Mouse (Mus musculus): ENCODE results near the gene Kcnn3. TPM values are rescaled to one million over a fixed set of nuclear protein-coding genes. Genes with fewer than 3 reads are reported as not detected.

Gene Kcnn3
- polyA plus RNA-seq, 1 experiment from 2014 or later: 9.6 TPM

GRCm38 (mm10) chr3:89521503-89521854, 1.5 kb downstream of the Kcnn3 start:
- H3K4me2 ChIP-seq: peak overlapping the region; percentile 96
- peak overlapping the region; percentile 45 for H3K4me3 ChIP-seq
- no peak for ATAC-seq (ENCODE audit: low FRiP score, low read depth)
- no peaks in the 10 kb centered on the region for H3K27me3 ChIP-seq
- H3K9me3 ChIP-seq: no peaks in the 10 kb centered on the region
- no peak overlapping the region for H3K27ac ChIP-seq (replicated peaks)
- H3K36me3 ChIP-seq: no peaks in the 10 kb centered on the region
- peak overlapping the region; percentile 56 for H3K9ac ChIP-seq
- 1% methylated on average over 7 of the region's 7 CpGs for WGBS
- peaks cover 68% of the 10 kb centered on the region for H3K4me1 ChIP-seq (replicated peaks)

DNA sequence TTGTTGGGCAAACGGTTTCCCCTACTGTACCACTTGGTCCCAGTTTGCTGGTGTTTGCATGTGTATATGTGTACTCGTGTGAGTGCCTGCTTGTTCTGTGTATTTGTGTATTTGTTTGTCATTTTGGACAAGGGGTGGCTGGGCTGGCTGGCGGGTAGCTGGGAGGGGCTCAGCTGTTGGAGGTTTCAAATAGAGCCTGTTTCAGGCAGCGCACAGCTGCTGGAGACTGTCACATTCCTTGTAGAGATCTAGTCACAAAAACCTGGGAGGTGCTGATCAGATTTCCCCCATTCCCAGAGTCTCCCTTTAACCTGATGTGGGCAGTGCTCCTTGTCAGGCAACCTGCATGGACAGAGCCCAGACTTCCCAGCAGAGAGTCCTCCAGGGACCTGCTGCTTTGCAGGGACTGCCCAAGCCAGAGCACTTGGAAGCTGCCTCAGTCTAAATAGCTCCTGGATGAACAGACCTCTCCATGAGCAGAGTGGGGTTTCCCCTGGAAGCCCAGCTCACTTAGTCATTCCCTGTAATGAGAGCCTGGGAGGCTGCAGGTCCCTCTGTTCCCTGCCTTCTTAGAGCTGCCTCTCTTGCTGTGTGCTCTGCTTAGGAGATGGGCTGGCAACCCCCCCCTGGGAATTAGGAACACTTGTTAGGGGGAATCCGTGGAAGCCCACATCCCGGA, 2.6 kb downstream of the Kcnn3 start:
- Histone ChIP-seq H3K4me3 (peak overlapping the region; percentile 45), H3K4me1 (replicated peaks) (peaks cover 75% of the 10 kb centered on the region), H3K9ac (peak overlapping the region; percentile 56), H3K4me2 (peak overlapping the region; percentile 96), H3K36me3 (no peaks in the 10 kb centered on the region), H3K27ac (replicated peaks) (peak overlapping the region; percentile 50), H3K27me3 (no peaks in the 10 kb centered on the region), H3K9me3 (no peaks in the 10 kb centered on the region)
- ATAC-seq (ENCODE audit: low FRiP score, low read depth): no peak
- WGBS: 31% methylated on average over 6 of the region's 6 CpGs

DNA sequence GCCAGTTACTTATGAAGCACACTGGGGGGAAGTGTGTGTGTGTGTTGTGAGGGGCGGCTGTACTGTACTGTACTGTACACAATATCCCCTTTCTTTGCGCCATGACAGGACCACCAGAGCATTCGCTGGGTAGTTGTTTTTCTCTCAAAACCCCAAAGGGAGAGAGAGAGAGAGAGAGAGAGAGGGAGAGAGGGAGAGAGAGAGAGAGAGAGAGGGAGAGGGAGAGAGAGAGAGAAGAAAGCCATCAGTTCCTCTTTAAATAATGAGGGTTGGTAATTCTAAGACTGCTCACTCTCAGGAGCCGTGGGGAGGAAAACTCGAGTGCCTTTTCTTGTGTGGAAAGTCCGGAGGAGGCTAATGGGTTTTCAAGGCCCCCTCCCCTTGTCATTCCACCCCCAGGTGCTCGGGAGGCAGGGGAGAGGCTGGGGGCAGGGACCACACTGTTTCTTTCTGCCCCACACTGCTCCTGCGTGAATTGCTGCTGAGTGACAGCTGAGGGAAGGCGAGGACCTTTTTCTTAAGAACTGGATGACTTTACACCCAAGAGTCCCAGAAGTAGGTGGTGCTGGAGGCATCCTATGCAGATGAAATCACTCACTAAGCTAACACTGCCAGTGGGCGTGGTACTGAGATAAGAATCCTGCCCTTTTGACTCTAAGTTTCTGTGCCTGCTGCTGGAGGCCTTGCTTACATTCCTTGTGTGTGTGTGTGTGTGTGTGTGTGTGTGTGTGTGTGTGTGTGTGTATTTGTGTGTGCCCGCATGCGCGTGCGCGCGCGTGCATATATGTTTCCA, 6.5 kb downstream of the Kcnn3 start:
- Histone ChIP-seq H3K36me3 (no peaks in the 10 kb centered on the region), H3K4me1 (replicated peaks) (peaks cover 53% of the 10 kb centered on the region), H3K4me2 (peak overlapping the region; percentile 43), H3K9ac (no peak overlapping the region), H3K27ac (replicated peaks) (peak overlapping the region; percentile 48), H3K27me3 (no peaks in the 10 kb centered on the region), H3K4me3 (no peak overlapping the region), H3K9me3 (no peaks in the 10 kb centered on the region)
- no peak for ATAC-seq (ENCODE audit: low FRiP score, low read depth)
- WGBS: 56% methylated on average over 17 of the region's 17 CpGs

GRCm38 (mm10) chr3:89529796-89530195, 9.8 kb downstream of the Kcnn3 start:
- H3K27ac ChIP-seq (replicated peaks): no peak overlapping the region
- no peak for ATAC-seq (ENCODE audit: low FRiP score, low read depth)
- H3K9me3 ChIP-seq: no peaks in the 10 kb centered on the region
- no peaks in the 10 kb centered on the region for H3K36me3 ChIP-seq
- H3K27me3 ChIP-seq: no peaks in the 10 kb centered on the region
- 75% methylated on average over 3 of the region's 3 CpGs for whole genome bisulfite sequencing
- no peak overlapping the region for H3K9ac ChIP-seq
- no peak overlapping the region for H3K4me3 ChIP-seq
- peaks cover 27% of the 10 kb centered on the region for H3K4me1 ChIP-seq (replicated peaks)
- no peak overlapping the region for H3K4me2 ChIP-seq

DNA sequence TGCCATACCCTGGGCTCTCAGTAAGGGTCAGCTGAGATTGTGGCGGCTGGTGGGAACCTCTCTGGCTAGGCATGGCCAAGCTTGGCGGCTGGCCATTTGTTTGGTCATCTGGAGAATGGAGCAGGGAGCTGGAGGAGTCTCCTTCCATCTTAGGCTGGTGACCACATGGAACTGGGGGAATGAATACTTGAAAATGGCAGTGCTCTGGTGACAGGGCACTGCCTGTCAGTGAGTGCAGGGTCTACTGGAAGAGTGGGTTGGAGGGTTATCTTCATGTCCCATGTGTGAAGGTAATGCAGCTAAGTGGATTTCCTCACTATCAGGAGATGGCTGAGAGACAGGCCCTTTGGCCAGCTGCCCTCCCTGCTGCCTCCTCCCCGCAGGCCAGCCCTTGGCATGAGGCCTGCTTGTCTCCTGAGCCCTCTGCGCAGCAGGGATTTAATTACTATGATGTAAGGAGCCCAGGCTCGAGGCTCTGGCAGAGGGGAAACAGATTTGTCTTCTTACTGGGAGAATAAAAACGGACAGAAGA, 14.7 kb downstream of the Kcnn3 start:
- H3K4me3 ChIP-seq: no peak overlapping the region
- WGBS: 39% methylated on average over 6 of the region's 6 CpGs
- H3K4me1 ChIP-seq (replicated peaks): peaks cover 17% of the 10 kb centered on the region; the same call in 1 of the 2 replicates
- ATAC-seq (ENCODE audit: low FRiP score, low read depth): peak; percentile 77; the same call in 1 of the 2 replicates
- no peak overlapping the region for H3K27ac ChIP-seq (replicated peaks)
- H3K9ac ChIP-seq: no peak overlapping the region
- no peaks in the 10 kb centered on the region for H3K36me3 ChIP-seq
- H3K4me2 ChIP-seq: no peak overlapping the region
- no peaks in the 10 kb centered on the region for H3K27me3 ChIP-seq
- H3K9me3 ChIP-seq: no peaks in the 10 kb centered on the region

DNA sequence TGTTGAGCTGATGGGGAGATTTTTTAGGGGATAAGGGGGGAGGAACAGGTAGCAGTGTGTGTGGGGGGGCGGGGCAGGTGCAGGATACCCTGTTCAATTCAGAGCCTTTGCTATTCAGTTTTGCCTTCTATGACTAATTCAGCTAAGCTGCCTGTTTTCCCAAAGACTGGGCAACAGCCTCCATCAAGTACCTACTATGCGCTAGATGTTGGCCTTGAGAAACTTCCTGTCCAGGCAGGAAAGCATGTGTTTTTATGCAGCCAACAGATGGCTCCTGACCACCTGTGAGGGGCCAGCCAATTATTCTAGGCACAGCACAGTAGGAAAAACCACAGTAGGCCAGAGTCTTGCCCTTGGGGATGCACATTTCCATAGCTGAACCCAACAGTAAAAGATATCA, 15.2 kb downstream of the Kcnn3 start:
- Histone ChIP-seq H3K27ac (replicated peaks) (peak overlapping the region; percentile 30; the same call in 1 of the 2 replicates), H3K9ac (no peak overlapping the region), H3K27me3 (no peaks in the 10 kb centered on the region), H3K36me3 (no peaks in the 10 kb centered on the region), H3K4me1 (replicated peaks) (peaks cover 20% of the 10 kb centered on the region; the same call in 1 of the 2 replicates), H3K9me3 (no peaks in the 10 kb centered on the region), H3K4me3 (no peak overlapping the region), H3K4me2 (no peak overlapping the region)
- ATAC-seq (ENCODE audit: low FRiP score, low read depth): 0 out of 2 replicates have a peak, but pooled peaks have one; percentile 5
- 93% methylated on average over 2 of the region's 2 CpGs for WGBS

- Histone ChIP-seq H3K27me3 (no peaks in the 10 kb centered on the region), H3K27ac (replicated peaks) (peak overlapping the region; percentile 47; the same call in 1 of the 2 replicates), H3K36me3 (no peaks in the 10 kb centered on the region), H3K9ac (no peak overlapping the region), H3K4me1 (replicated peaks) (peaks cover 30% of the 10 kb centered on the region), H3K4me3 (no peak overlapping the region), H3K4me2 (no peak overlapping the region), H3K9me3 (no peaks in the 10 kb centered on the region)
- no peak for ATAC-seq (ENCODE audit: low FRiP score, low read depth)
- 72% methylated on average over 10 of the region's 10 CpGs for WGBS
Measured at GRCm38 (mm10) chr3:89539036-89539739, 19.2 kb downstream of the Kcnn3 start.

- peak overlapping the region; percentile 47 for H3K27ac ChIP-seq (replicated peaks)
- peaks cover 25% of the 10 kb centered on the region for H3K4me1 ChIP-seq (replicated peaks)
- H3K4me2 ChIP-seq: no peak overlapping the region
- H3K27me3 ChIP-seq: no peaks in the 10 kb centered on the region
- H3K4me3 ChIP-seq: no peak overlapping the region
- WGBS: 52% methylated on average over 9 of the region's 9 CpGs
- peak; percentile 71 for ATAC-seq (ENCODE audit: low FRiP score, low read depth)
- no peaks in the 10 kb centered on the region for H3K36me3 ChIP-seq
- H3K9me3 ChIP-seq: no peaks in the 10 kb centered on the region
- no peak overlapping the region for H3K9ac ChIP-seq
Measured at GRCm38 (mm10) chr3:89539740-89540370, 19.9 kb downstream of the Kcnn3 start.

- Histone ChIP-seq H3K27me3 (no peaks in the 10 kb centered on the region), H3K27ac (replicated peaks) (peak overlapping the region; percentile 47), H3K9me3 (no peaks in the 10 kb centered on the region), H3K4me2 (no peak overlapping the region), H3K4me3 (no peak overlapping the region), H3K36me3 (no peaks in the 10 kb centered on the region), H3K9ac (no peak overlapping the region), H3K4me1 (replicated peaks) (peaks cover 20% of the 10 kb centered on the region)
- WGBS: 80% methylated on average over 6 of the region's 6 CpGs
- ATAC-seq (ENCODE audit: low FRiP score, low read depth): no peak
Measured at GRCm38 (mm10) chr3:89540371-89540743, 20.4 kb downstream of the Kcnn3 start.

GRCm38 (mm10) chr3:89546951-89547350, 27.0 kb downstream of the Kcnn3 start:
- 35% methylated on average over 5 of the region's 5 CpGs for WGBS
- Histone ChIP-seq H3K27ac (replicated peaks) (peak overlapping the region; percentile 69), H3K9ac (no peak overlapping the region), H3K4me1 (replicated peaks) (peaks cover 18% of the 10 kb centered on the region), H3K36me3 (no peaks in the 10 kb centered on the region), H3K4me3 (no peak overlapping the region), H3K27me3 (no peaks in the 10 kb centered on the region), H3K4me2 (no peak overlapping the region), H3K9me3 (no peaks in the 10 kb centered on the region)
- no peak for ATAC-seq (ENCODE audit: low FRiP score, low read depth)

- Histone ChIP-seq H3K4me3 (no peak overlapping the region), H3K36me3 (no peaks in the 10 kb centered on the region), H3K4me2 (no peak overlapping the region), H3K9ac (no peak overlapping the region), H3K9me3 (no peaks in the 10 kb centered on the region), H3K27me3 (no peaks in the 10 kb centered on the region), H3K27ac (replicated peaks) (no peak overlapping the region), H3K4me1 (replicated peaks) (peaks cover 17% of the 10 kb centered on the region)
- 81% methylated on average over 2 of the region's 2 CpGs for WGBS
- ATAC-seq (ENCODE audit: low FRiP score, low read depth): no peak
Measured at GRCm38 (mm10) chr3:89548805-89549204, 28.8 kb downstream of the Kcnn3 start.
